Comparison of ENCODE assay signal across 27 mouse cellular contexts in the genomic region with DNA sequence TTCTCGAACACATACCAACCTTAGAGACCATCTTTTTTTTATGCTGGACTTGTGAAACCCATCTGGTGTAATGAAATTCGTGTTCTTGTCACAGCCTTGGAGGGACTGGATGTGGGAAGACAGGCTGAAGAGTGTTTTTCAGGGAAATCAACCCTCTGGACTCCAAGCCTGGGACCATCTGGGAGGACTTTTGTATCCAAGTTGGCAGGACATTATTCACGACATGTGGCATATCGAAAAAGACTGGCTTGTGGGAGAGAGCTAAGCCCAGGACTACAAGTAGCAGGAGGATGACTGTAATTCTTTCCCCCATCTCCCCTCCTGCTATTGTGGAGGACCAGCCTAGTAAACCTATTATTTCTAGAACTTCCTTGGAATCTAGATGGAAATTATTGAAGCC. TPM values are rescaled to one million over a fixed set of nuclear protein-coding genes. Genes with fewer than 3 reads are reported as not detected.
DNase-seq lines count a peak whose midpoint lies in the region; ATAC-seq and TF ChIP-seq lines count a peak whose summit lies in the region.
"Had no signal": no experiment of that assay in that cellular context is flagged by ENCODE, and none has a peak within 500 bp of the region (broad histone marks: within the 10 kb centered on the region; RNA-seq: fewer than 3 reads in every experiment).

No protein-coding gene starts in this region.

- no peaks in the 10 kb centered on the region for H3K9me3 ChIP-seq in forebrain, postnatal 0 days (ENCODE audit: low read length)
- H3K9me3 ChIP-seq in forebrain, embryonic 13.5 days (replicated peaks) = no peaks in the 10 kb centered on the region
- no peaks in the 10 kb centered on the region for H3K9me3 ChIP-seq in liver, postnatal 0 days (ENCODE audit: low read length)
- H3K9me3 ChIP-seq: embryonic facial prominence, embryonic 13.5 days; forebrain, embryonic 10.5 days; hindbrain, embryonic 10.5 days; limb, embryonic 15.5 days; liver, embryonic 13.5 days; midbrain, embryonic 15.5 days; neural tube, embryonic 15.5 days had no signal

- no peak for TF ChIP-seq CTCF in forebrain, postnatal 0 days (IDR thresholded peaks at IDR 0.05; ENCODE audit: low read depth)
- no peak for TF ChIP-seq CTCF in cerebellum, adult 2 months (IDR thresholded peaks at IDR 0.05; ENCODE audit: borderline replicate concordance, insufficient read depth, low read depth, low read length)
- TF ChIP-seq CTCF in liver, postnatal 0 days (IDR thresholded peaks at IDR 0.05; ENCODE audit: low read depth) = no peak

- peak; percentile 67 for DNase-seq in forebrain, postnatal 0 days
- DNase-seq in brain, adult 2 months (ENCODE audit: low read depth, low spot score) = peak; percentile 87
- DNase-seq in cerebellum, adult 2 months = peak; percentile 48 to 76
- DNase-seq in cerebellum, postnatal 14 days = peak; percentile 46 to 70
- no peak for DNase-seq in liver, postnatal 0 days
- no peak for DNase-seq in adrenal gland, adult 18-20 months (ENCODE audit: low spot score in 2 of 2)
- DNase-seq: adrenal gland, adult 8-10 months; heart, postnatal 14 days; kidney, adult 2 months; kidney, postnatal 36 days; liver, embryonic 13.5 days; lung, adult 2 months; lung, postnatal 10 days; right cerebral cortex, adult 18-20 months; thymus, postnatal 4 days had no signal

- no peak for TF ChIP-seq EP300 in liver, postnatal 0 days (IDR thresholded peaks at IDR 0.05; ENCODE audit: low read depth)

- no peak for TF ChIP-seq POLR2A in cerebellum, adult 2 months (IDR thresholded peaks at IDR 0.05; ENCODE audit: borderline replicate concordance, insufficient read depth, low read length)

- no peaks in the 10 kb centered on the region for H3K27me3 ChIP-seq in forebrain, postnatal 0 days (ENCODE audit: insufficient read depth, low read length)
- no peaks in the 10 kb centered on the region for H3K27me3 ChIP-seq in forebrain, embryonic 13.5 days
- H3K27me3 ChIP-seq in cerebellum, adult 2 months (ENCODE audit: control insufficient read depth, insufficient read depth, low read length) = no peaks in the 10 kb centered on the region
- H3K27me3 ChIP-seq in liver, postnatal 0 days (ENCODE audit: insufficient read depth, low read length) = no peaks in the 10 kb centered on the region
- H3K27me3 ChIP-seq: liver, embryonic 13.5 days; midbrain, embryonic 15.5 days; neural tube, embryonic 15.5 days had no signal

- WGBS in forebrain, postnatal 0 days = 52% methylated on average over 4 of the region's 4 CpGs
- WGBS in forebrain, embryonic 13.5 days = 80% methylated on average over 4 of the region's 4 CpGs
- WGBS in cerebellum, adult 2 months = 15% methylated on average over 4 of the region's 4 CpGs
- WGBS in liver, postnatal 0 days (ENCODE audit: insufficient replicate concordance) = 83% methylated on average over 4 of the region's 4 CpGs

- no peak overlapping the region for H3K4me2 ChIP-seq in forebrain, postnatal 0 days (ENCODE audit: low read depth)
- H3K4me2 ChIP-seq in forebrain, embryonic 13.5 days = no peak overlapping the region
- H3K4me2 ChIP-seq in liver, postnatal 0 days (ENCODE audit: low read depth, low read length) = no peak overlapping the region
- H3K4me2 ChIP-seq: embryonic facial prominence, embryonic 13.5 days; limb, embryonic 15.5 days; liver, embryonic 13.5 days; midbrain, embryonic 15.5 days; neural tube, embryonic 15.5 days had no signal

- H3K36me3 ChIP-seq in forebrain, postnatal 0 days (ENCODE audit: insufficient read depth) = no peaks in the 10 kb centered on the region
- H3K36me3 ChIP-seq in forebrain, embryonic 13.5 days (ENCODE audit: poor library complexity, severe bottlenecking) = no peaks in the 10 kb centered on the region
- H3K36me3 ChIP-seq in liver, postnatal 0 days (replicated peaks; ENCODE audit: insufficient read depth, low read length) = no peaks in the 10 kb centered on the region
- H3K36me3 ChIP-seq: embryonic facial prominence, embryonic 13.5 days; forebrain, embryonic 10.5 days; hindbrain, embryonic 10.5 days; limb, embryonic 15.5 days; liver, embryonic 13.5 days; midbrain, embryonic 15.5 days; neural tube, embryonic 15.5 days had no signal

- ATAC-seq in forebrain, postnatal 0 days = peak; percentile 69
- no peak for ATAC-seq in forebrain, embryonic 13.5 days
- no peak for ATAC-seq in liver, postnatal 0 days
- ATAC-seq: activated CD4-positive, CD25-positive, alpha-beta regulatory T cell, adult 4 months; hindbrain, embryonic 16.5 days; midbrain, embryonic 15.5 days had no signal

- no peak overlapping the region for H3K4me3 ChIP-seq in forebrain, postnatal 0 days (ENCODE audit: low read depth, low read length)
- no peak overlapping the region for H3K4me3 ChIP-seq in forebrain, embryonic 13.5 days
- H3K4me3 ChIP-seq in cerebellum, adult 2 months (replicated peaks; ENCODE audit: insufficient read depth, low read depth, low read length) = no peak overlapping the region
- H3K4me3 ChIP-seq in liver, postnatal 0 days (ENCODE audit: low read depth, low read length) = no peak overlapping the region
- H3K4me3 ChIP-seq: embryonic facial prominence, embryonic 13.5 days; forebrain, embryonic 10.5 days; hindbrain, embryonic 10.5 days; layer of hippocampus, adult 2 months; left cerebral cortex, adult 2 months; limb, embryonic 15.5 days; liver, embryonic 13.5 days; midbrain, embryonic 15.5 days; neural tube, embryonic 15.5 days had no signal

- no peak overlapping the region for H3K9ac ChIP-seq in forebrain, postnatal 0 days
- no peak overlapping the region for H3K9ac ChIP-seq in forebrain, embryonic 13.5 days
- H3K9ac ChIP-seq in liver, postnatal 0 days (replicated peaks) = no peak overlapping the region
- H3K9ac ChIP-seq: embryonic facial prominence, embryonic 13.5 days; limb, embryonic 15.5 days; liver, embryonic 13.5 days; midbrain, embryonic 15.5 days; neural tube, embryonic 15.5 days had no signal

- peak overlapping the region; percentile 40; the same call in 1 of the 2 replicates for H3K27ac ChIP-seq in forebrain, postnatal 0 days (ENCODE audit: low read depth, low read length)
- no peak overlapping the region for H3K27ac ChIP-seq in forebrain, embryonic 13.5 days
- H3K27ac ChIP-seq in cerebellum, adult 2 months (ENCODE audit: insufficient read depth, low read length) = no peak overlapping the region
- H3K27ac ChIP-seq in liver, postnatal 0 days (ENCODE audit: low read depth) = no peak overlapping the region
- H3K27ac ChIP-seq: embryonic facial prominence, embryonic 13.5 days; forebrain, embryonic 10.5 days; hindbrain, embryonic 10.5 days; layer of hippocampus, adult 2 months; left cerebral cortex, adult 2 months; limb, embryonic 15.5 days; macrophage; midbrain, embryonic 15.5 days; neural tube, embryonic 15.5 days had no signal

- H3K4me1 ChIP-seq in forebrain, postnatal 0 days (ENCODE audit: insufficient read depth) = 0 out of 2 replicates have a peak, but pooled peaks cover 6% of the 10 kb centered on the region
- peaks cover 19% of the 10 kb centered on the region for H3K4me1 ChIP-seq in forebrain, embryonic 13.5 days
- peaks cover 9% of the 10 kb centered on the region for H3K4me1 ChIP-seq in cerebellum, adult 2 months (ENCODE audit: control insufficient read depth, insufficient read depth, low read length)
- peaks cover 37% of the 10 kb centered on the region for H3K4me1 ChIP-seq in liver, postnatal 0 days (ENCODE audit: insufficient read depth)

RNA-seq across cellular contexts. Expression of gene Frat2, which starts 5.7 kb away (rescaled TPM):
- 14.4 and 22.4 TPM in 2 replicates for total RNA-seq in forebrain, postnatal 0 days (2014; rRNA removed)
- polyA plus RNA-seq in forebrain, postnatal 0 days (2015; fragmentation: Nextera tagmentation; extraction: Ambion mirVana) = 14.8 and 15.5 TPM in 2 replicates
- 10.4 and 12.4 TPM in 2 replicates for polyA plus RNA-seq in forebrain, embryonic 13.5 days (2015; fragmentation: Nextera tagmentation; extraction: Ambion mirVana)
- polyA plus RNA-seq in cerebellum, adult 2 months (2012; rRNA removed) = 6.9 and 7.1 TPM in 2 replicates
- 3.3 and 3.7 TPM in 2 replicates for polyA plus RNA-seq in liver, postnatal 0 days (2015; fragmentation: Nextera tagmentation; extraction: Ambion mirVana)
- total RNA-seq in adrenal gland, adult 18-20 months (2021) = 1 to 10 TPM; 1.4 to 3.4 TPM

RNA-seq across cellular contexts. Expression of gene Frat1, which starts 12.4 kb away (rescaled TPM):
- 40.2 and 43.4 TPM in 2 replicates for total RNA-seq in forebrain, postnatal 0 days (2014; rRNA removed)
- polyA plus RNA-seq in forebrain, postnatal 0 days (2015; fragmentation: Nextera tagmentation; extraction: Ambion mirVana) = 48.2 and 52.3 TPM in 2 replicates
- polyA plus RNA-seq in forebrain, embryonic 13.5 days (2015; fragmentation: Nextera tagmentation; extraction: Ambion mirVana) = 25.7 and 27.3 TPM in 2 replicates
- 13.2 and 14.7 TPM in 2 replicates for polyA plus RNA-seq in cerebellum, adult 2 months (2012; rRNA removed)
- polyA plus RNA-seq in liver, postnatal 0 days (2015; fragmentation: Nextera tagmentation; extraction: Ambion mirVana) = 7.8 and 8.1 TPM in 2 replicates
- total RNA-seq in adrenal gland, adult 18-20 months (2021) = 1 to 10 TPM; 4.1 to 4.9 TPM

RNA-seq across cellular contexts. Expression of gene Arhgap19, which starts 40.3 kb away (rescaled TPM):
- 3.9 and 6.0 TPM in 2 replicates for total RNA-seq in forebrain, postnatal 0 days (2014; rRNA removed)
- polyA plus RNA-seq in forebrain, postnatal 0 days (2015; fragmentation: Nextera tagmentation; extraction: Ambion mirVana) = 3.1 and 3.2 TPM in 2 replicates
- polyA plus RNA-seq in forebrain, embryonic 13.5 days (2015; fragmentation: Nextera tagmentation; extraction: Ambion mirVana) = 20.4 and 21.5 TPM in 2 replicates
- polyA plus RNA-seq in cerebellum, adult 2 months (2012; rRNA removed) = 2.4 and 2.5 TPM in 2 replicates
- polyA plus RNA-seq in liver, postnatal 0 days (2015; fragmentation: Nextera tagmentation; extraction: Ambion mirVana) = 10.5 and 12.9 TPM in 2 replicates
- total RNA-seq in adrenal gland, adult 18-20 months (2021) = 1 to 10 TPM; 4.2 to 4.8 TPM

RNA-seq across cellular contexts. Expression of gene Rrp12, which starts 53.8 kb away (rescaled TPM):
- total RNA-seq in forebrain, postnatal 0 days (2014; rRNA removed) = 17.0 and 19.5 TPM in 2 replicates
- polyA plus RNA-seq in forebrain, postnatal 0 days (2015; fragmentation: Nextera tagmentation; extraction: Ambion mirVana) = 12.3 and 14.4 TPM in 2 replicates
- 15.8 and 18.1 TPM in 2 replicates for polyA plus RNA-seq in forebrain, embryonic 13.5 days (2015; fragmentation: Nextera tagmentation; extraction: Ambion mirVana)
- polyA plus RNA-seq in cerebellum, adult 2 months (2012; rRNA removed) = 15.1 and 16.4 TPM in 2 replicates
- 4.1 and 4.3 TPM in 2 replicates for polyA plus RNA-seq in liver, postnatal 0 days (2015; fragmentation: Nextera tagmentation; extraction: Ambion mirVana)
- 10 to 100 TPM; 17.0 to 20.7 TPM for total RNA-seq in adrenal gland, adult 18-20 months (2021)

Comparison
In these comparisons a context has a peak if more than half of its experiments do, and no peak if none do; other contexts are left out.
1. DNase-seq: peak in forebrain, postnatal 0 days (single experiment), brain, adult 2 months (single experiment), cerebellum, adult 2 months (2 of 2) and cerebellum, postnatal 14 days (2 of 2); none in liver, postnatal 0 days (single experiment) and adrenal gland, adult 18-20 months (0 of 2).